Mouse (Mus musculus): ENCODE measurements around the gene Abca7.

Gene Abca7

GRCm38 (mm10) chr10:79996272-79997033, at the start of gene Abca7:
Gene Abca7 (plus strand): TSS chr10:79996494.
- peak; percentile 98 for DNase-seq (ENCODE audit: low read depth)

- DNase-seq (ENCODE audit: low read depth) = no peak
These were observed 49.5 kb upstream of the Abca7 start for GRCm38 (mm10) chr10:79946752-79947322.

GRCm38 (mm10) chr10:79947502-79947901, 48.8 kb upstream of the Abca7 start:
- DNase-seq (ENCODE audit: low read depth) = no peak

- DNase-seq (ENCODE audit: low read depth) = no peak
These were observed 46.4 kb upstream of the Abca7 start for GRCm38 (mm10) chr10:79949873-79950272.

- DNase-seq (ENCODE audit: low read depth) = no peak
These were observed 45.6 kb upstream of the Abca7 start for GRCm38 (mm10) chr10:79950661-79951060.

GRCm38 (mm10) chr10:79953946-79954345, 42.3 kb upstream of the Abca7 start:
- peak; percentile 53 for DNase-seq (ENCODE audit: low read depth)

- DNase-seq (ENCODE audit: low read depth) = no peak
These were observed 40.6 kb upstream of the Abca7 start for GRCm38 (mm10) chr10:79955691-79956090.

GRCm38 (mm10) chr10:79956643-79957154, 39.6 kb upstream of the Abca7 start:
- no peak for DNase-seq (ENCODE audit: low read depth)

- peak; percentile 87 for DNase-seq (ENCODE audit: low read depth)
These were observed 38.0 kb upstream of the Abca7 start for GRCm38 (mm10) chr10:79958140-79958816.

GRCm38 (mm10) chr10:79959412-79959811, 36.9 kb upstream of the Abca7 start:
- peak; percentile 23 for DNase-seq (ENCODE audit: low read depth)

GRCm38 (mm10) chr10:79959847-79960601, 36.3 kb upstream of the Abca7 start, which contains the start of gene Wdr18:
Gene Wdr18 (plus strand): TSS chr10:79960152.
- peak; percentile 100 for DNase-seq (ENCODE audit: low read depth)

- no peak for DNase-seq (ENCODE audit: low read depth)
These were observed 35.5 kb upstream of the Abca7 start for GRCm38 (mm10) chr10:79960671-79961294.

- DNase-seq (ENCODE audit: low read depth) = no peak
These were observed 31.6 kb upstream of the Abca7 start for GRCm38 (mm10) chr10:79964727-79965126.

- DNase-seq (ENCODE audit: low read depth) = no peak
These were observed 31.0 kb upstream of the Abca7 start for GRCm38 (mm10) chr10:79965325-79965724.

GRCm38 (mm10) chr10:79966886-79967400, 29.4 kb upstream of the Abca7 start:
- DNase-seq (ENCODE audit: low read depth) = no peak

- no peak for DNase-seq (ENCODE audit: low read depth)
These were observed 28.1 kb upstream of the Abca7 start for GRCm38 (mm10) chr10:79968181-79968580.

GRCm38 (mm10) chr10:79969124-79969568, 27.1 kb upstream of the Abca7 start:
- peak; percentile 85 for DNase-seq (ENCODE audit: low read depth)

- DNase-seq (ENCODE audit: low read depth) = no peak
These were observed 25.7 kb upstream of the Abca7 start, which contains the start of gene Grin3b for GRCm38 (mm10) chr10:79970415-79971182. Gene Grin3b (plus strand): TSS chr10:79970715.

- no peak for DNase-seq (ENCODE audit: low read depth)
These were observed 25.2 kb upstream of the Abca7 start for GRCm38 (mm10) chr10:79971183-79971497.

GRCm38 (mm10) chr10:79972831-79973230, 23.5 kb upstream of the Abca7 start:
- DNase-seq (ENCODE audit: low read depth) = no peak

GRCm38 (mm10) chr10:79974087-79974486, 22.2 kb upstream of the Abca7 start:
- no peak for DNase-seq (ENCODE audit: low read depth)

Data from NIH3T3 (cell line).